Mouse (Mus musculus) cerebellum, adult 2 months (tissue): ENCODE data around the gene Shroom1. TPM values are rescaled to one million over a fixed set of nuclear protein-coding genes. Genes with fewer than 3 reads are reported as not detected.
A peak's percentile ranks its signal among the peaks of the same experiment; 100 is the strongest.

Source experiments
- DNase-seq, 2 experiments: peaks; one replicate each; pipeline ENCODE4 v3.0.0; 2021
- H3K27ac ChIP-seq: fragments of 200-500 bp; 2 replicates; pipeline ENCODE4 v1.5.1; 2012; ENCODE audit warnings: low read length, control low read depth, inconsistent platforms; ENCODE audit not compliant: insufficient read depth
- H3K27me3 ChIP-seq: fragments of 200-500 bp; 2 replicates; pipeline ENCODE4 v1.6.1; 2012; ENCODE audit warnings: inconsistent platforms, mild to moderate bottlenecking, low read length, moderate library complexity; ENCODE audit not compliant: control insufficient read depth, insufficient read depth
- H3K4me1 ChIP-seq: fragments of 200-500 bp; 2 replicates; pipeline ENCODE4 v1.6.1; 2011; ENCODE audit warnings: low read length; ENCODE audit not compliant: control insufficient read depth, insufficient read depth
- H3K4me3 ChIP-seq: fragments of 200-500 bp; replicated peaks from 2 replicates; pipeline ENCODE3; 2011; ENCODE audit warnings: mild to moderate bottlenecking, low read depth, low read length, control low read depth; ENCODE audit not compliant: insufficient read depth
- CTCF ChIP-seq: fragments of 200-500 bp; IDR thresholded peaks from 2 replicates; pipeline ENCODE4 v1.5.1; 2011; ENCODE audit warnings: low read depth, mild to moderate bottlenecking, control low read depth, low read length, moderate library complexity, borderline replicate concordance; ENCODE audit not compliant: insufficient read depth
- POLR2A ChIP-seq: fragments of 200-500 bp; IDR thresholded peaks from 2 replicates; pipeline ENCODE4 v1.6.1; 2011; ENCODE audit warnings: low read length, control low read depth, borderline replicate concordance; ENCODE audit not compliant: insufficient read depth
- WGBS: fragments of 180-500 bp; shearing (Covaris S2); methylation state at CpG from one replicate; pipeline ENCODE4 v1.1.7; 2018; 5-methylcytosine and 5-hydroxymethylcytosine counted together
- polyA plus RNA-seq: library from polyadenylated mRNA; depleted of rRNA; stranded (reverse); fragments of >200 nt; gene quantifications from 2 replicates; pipeline ENCODE4 v1.2.3, GENCODE M21; 2012

The Shroom1 gene
- polyA plus RNA-seq, 1 experiment = 8.8 TPM

DNA sequence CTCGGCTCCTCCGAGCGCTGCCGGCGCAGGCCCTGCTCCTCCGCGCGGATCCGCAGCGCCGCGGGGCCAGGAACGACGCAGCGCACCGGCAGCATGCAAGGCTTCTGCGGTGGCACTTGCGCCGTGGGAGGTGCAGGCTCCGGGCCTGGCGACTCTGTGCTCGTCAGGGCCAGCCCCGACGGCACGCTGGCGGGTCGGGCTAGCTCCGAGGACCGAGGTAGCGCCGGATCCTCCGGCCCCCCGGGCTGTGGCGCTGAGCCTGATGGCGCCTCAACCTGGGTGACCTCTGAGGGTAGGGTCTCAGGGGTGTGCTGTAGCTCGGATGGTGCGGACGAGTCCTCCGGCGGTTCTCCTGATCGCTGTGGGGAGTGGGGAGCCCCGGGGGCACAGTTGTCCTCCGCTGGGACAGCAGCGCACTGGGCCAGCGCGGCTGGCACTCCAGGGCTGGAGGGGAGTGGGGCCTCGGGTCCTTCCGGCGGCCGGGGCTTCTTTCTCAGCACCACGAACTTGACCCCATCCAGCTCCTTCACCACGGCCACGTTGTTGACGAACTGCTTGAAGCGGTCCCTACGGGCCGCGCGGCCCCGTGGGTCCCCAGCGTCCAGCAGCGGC is 22.3 kb downstream of the Shroom1 start:
- H3K27ac ChIP-seq = peak overlapping the region; percentile 61
- peaks cover 6% of the 10 kb centered on the region; the same call in 1 of the 2 replicates for H3K4me1 ChIP-seq
- TF ChIP-seq POLR2A = no peak
- TF ChIP-seq CTCF = no peak
- under 1% methylated on average over 62 of the region's 62 CpGs for WGBS
- peak; percentile 70 to 75 for DNase-seq
- no peaks in the 10 kb centered on the region for H3K27me3 ChIP-seq
- H3K4me3 ChIP-seq = peak overlapping the region; percentile 67

DNA sequence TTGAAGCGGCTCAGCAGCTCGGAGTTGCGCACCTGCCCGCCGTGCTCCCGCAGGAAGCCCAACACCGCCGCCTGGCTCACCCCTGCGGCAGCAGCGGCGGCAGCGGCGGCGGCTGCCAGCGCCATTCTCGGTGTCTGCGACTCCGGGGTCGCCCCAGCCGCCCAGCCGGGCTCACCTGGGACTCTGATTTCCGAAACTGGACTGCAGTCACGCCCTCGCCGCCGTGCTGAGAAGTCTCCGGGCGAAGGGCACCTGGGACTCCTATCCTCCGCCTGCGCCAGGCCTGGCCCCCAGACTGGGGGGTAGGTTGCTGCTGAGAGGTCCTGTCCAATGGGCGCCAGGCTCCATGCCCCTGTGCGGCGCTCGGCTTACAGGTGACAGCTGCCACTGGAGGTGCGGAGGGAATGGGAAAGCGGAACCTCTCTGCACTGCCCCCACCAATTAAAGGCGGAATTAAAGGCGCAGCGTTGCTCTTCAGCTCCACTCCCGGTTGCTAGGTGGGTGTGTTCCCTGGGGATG is 22.8 kb downstream of the Shroom1 start, which contains the start of the genes Gm9945 and Sowaha:
Gene Gm9945 (plus strand): TSS at position 384 of the 519 bp plus-strand sequence.
Gene Sowaha (minus strand): TSS at position 492 of the 519 bp plus-strand sequence.
- TF ChIP-seq POLR2A (peak; percentile 51; the same call in 1 of the 2 replicates), CTCF (no peak; the same call in 1 of the 2 replicates)
- peak within 1 kb of the TSS; percentile 67 for H3K4me3 ChIP-seq
- peaks cover 6% of the 10 kb centered on the region; the same call in 1 of the 2 replicates for H3K4me1 ChIP-seq
- peak within 1 kb of the TSS; percentile 61 for H3K27ac ChIP-seq
- H3K27me3 ChIP-seq = no peaks in the 10 kb centered on the region
- peak; percentile 86 to 90 for DNase-seq
- WGBS = 1% methylated on average over 40 of the region's 40 CpGs

DNA sequence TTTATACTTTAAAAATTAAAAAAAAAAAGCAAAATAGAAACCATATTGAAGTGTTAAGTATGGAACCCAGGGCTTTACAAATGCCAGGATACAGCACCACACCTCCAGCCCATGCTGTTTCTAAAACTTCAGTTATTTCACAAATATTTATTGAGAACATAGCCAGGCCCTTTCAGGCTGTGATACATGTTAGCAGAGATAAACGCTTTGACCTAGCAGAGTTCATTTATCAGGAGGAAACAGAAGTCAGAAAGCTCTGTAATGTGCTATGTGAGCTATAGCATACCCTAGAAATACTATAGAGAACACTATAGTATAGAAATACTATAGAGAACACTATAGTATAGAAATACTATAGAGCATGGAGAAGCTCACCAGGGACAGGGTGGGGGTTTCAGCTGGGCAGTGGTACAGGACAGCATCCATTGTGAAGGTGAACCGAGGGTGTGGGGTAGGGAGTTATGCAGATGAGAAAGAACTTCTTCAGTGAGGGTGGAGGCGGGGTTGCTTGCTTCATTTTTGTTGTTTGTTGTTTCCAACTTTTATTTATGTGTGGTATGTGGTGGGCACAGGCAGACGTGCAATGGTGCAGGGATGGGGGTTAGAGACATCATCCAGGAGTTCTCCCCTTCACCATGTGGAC is 24.2 kb downstream of the Shroom1 start:
- H3K4me1 ChIP-seq = peaks cover 6% of the 10 kb centered on the region; the same call in 1 of the 2 replicates
- 87% methylated on average over 4 of the region's 4 CpGs for WGBS
- H3K27ac ChIP-seq = no peak overlapping the region
- H3K4me3 ChIP-seq = no peak overlapping the region
- DNase-seq = no peak
- H3K27me3 ChIP-seq = no peaks in the 10 kb centered on the region
- TF ChIP-seq POLR2A = no peak
- TF ChIP-seq CTCF = no peak

DNA sequence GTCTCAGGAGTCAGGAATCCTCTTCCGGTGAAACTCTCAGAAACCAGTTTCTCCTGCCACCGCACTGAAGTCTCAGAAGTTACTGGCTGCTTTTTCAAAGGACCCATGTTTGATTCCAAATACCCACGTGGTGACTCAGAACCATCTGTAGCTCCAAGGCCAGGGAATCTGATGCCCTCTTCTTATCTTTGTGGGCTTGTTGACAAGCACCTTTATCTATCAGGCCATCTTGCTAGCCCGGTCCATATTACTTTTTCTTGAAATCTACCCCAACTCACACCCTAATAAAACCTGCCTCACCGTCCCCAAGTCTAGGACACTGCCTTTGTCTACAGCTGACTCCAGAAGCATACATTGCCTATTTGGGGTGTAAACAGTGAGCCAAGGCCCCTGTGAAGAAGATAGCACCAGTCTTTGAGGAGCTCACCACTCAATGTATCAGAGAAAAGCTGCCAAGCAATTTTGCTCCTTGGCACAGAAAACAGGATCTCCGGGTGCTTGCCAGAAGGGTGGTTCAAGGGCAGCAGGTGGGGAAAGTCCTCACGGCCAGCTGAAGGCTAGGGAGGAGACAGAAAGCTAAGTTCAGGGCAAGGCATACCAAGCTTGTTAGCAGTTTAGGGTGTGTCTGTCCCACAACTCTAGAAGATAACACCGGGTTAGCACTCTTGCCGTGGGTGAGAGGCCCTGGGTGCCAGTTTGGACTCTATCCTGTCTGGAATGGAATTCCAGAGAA is 26.3 kb downstream of the Shroom1 start:
- peak; percentile 68 to 76 for DNase-seq
- H3K4me3 ChIP-seq = no peak overlapping the region
- peaks cover 11% of the 10 kb centered on the region; the same call in 1 of the 2 replicates for H3K4me1 ChIP-seq
- 33% methylated on average over 9 of the region's 9 CpGs for WGBS
- peak overlapping the region; percentile 7; the same call in 1 of the 2 replicates for H3K27ac ChIP-seq
- H3K27me3 ChIP-seq = no peaks in the 10 kb centered on the region
- TF ChIP-seq POLR2A (no peak), CTCF (no peak)

DNA sequence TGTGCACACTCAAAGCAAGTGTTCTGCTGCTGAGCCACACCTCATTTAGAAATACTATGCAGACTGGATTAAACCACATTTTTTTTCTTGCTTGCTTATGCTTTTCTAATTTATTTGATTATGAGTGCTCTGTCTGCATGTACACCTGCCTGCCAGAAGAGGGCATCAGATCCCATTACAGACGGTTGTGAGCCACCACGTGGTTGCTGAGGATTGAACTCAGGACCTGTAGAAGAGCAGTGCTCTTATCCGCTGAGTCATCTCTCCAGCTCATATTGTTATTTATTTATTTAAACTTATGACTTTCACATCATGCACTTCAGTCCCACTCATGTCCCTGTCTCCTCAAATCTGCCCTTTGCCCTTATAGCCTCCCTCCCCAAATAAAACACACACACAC is 28.7 kb downstream of the Shroom1 start:
- 56% methylated on average over 3 of the region's 3 CpGs for WGBS
- no peaks in the 10 kb centered on the region for H3K27me3 ChIP-seq
- TF ChIP-seq CTCF = peak; percentile 57
- no peak for TF ChIP-seq POLR2A
- peak in 1 of 2 experiments; percentile 48 for DNase-seq
- no peak overlapping the region; the same call in 1 of the 2 replicates for H3K27ac ChIP-seq
- no peak overlapping the region for H3K4me3 ChIP-seq
- peaks cover 11% of the 10 kb centered on the region; the same call in 1 of the 2 replicates for H3K4me1 ChIP-seq

DNA sequence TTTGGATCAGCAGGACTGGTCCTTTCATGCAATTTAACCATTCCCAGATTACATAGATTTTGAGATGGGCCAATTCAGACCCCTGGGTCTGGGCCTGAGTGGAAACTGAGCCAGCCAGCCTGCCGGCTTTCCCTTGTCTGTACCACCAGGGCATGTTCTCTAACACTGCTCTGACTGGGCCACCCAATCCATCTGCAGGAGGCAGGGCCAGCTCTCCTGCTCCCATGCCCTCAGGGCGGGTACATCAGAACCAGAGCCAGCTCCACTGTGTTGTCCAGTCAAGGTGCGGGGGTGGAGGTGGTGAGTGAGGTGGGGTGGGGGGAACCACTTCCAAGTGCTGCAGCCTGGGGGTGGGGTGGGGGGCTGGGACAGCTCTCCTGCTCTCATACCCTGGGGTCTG is 29.3 kb downstream of the Shroom1 start:
- no peak overlapping the region for H3K4me3 ChIP-seq
- DNase-seq = peak; percentile 39 to 43
- WGBS = 72% methylated on average over 3 of the region's 3 CpGs
- peak overlapping the region; percentile 82; the same call in 1 of the 2 replicates for H3K27ac ChIP-seq
- H3K27me3 ChIP-seq = no peaks in the 10 kb centered on the region
- peaks cover 11% of the 10 kb centered on the region; the same call in 1 of the 2 replicates for H3K4me1 ChIP-seq
- TF ChIP-seq CTCF (no peak), POLR2A (no peak)
